16 mouse cellular contexts compared by ENCODE assay signal in the genomic region with DNA sequence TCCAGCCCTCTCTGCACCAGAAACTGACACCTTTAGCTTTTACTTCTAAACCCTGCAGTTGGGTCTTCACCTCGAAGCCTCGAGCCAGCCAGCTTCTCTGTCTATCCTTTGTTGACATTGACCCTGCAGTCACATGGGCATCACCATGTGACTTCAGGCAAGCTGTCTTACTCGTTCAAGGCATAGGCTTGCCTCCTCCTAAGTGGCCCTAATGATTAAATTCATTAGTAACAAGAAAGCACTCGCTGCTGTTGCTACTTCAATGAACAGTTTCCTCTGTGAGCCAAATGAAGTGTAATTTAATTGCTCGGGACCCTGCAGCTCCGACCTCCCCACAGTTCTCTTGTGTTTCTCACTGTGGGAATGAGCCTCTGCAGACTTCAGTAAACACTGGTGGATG.
DNase-seq lines count a peak whose midpoint lies in the region; ATAC-seq and TF ChIP-seq lines count a peak whose summit lies in the region.
"Had no signal": no experiment of that assay in that cellular context is flagged by ENCODE, and none has a peak within 500 bp of the region (broad histone marks: within the 10 kb centered on the region; RNA-seq: fewer than 3 reads in every experiment).

No protein-coding gene starts in this region.

- ATAC-seq in embryonic facial prominence, embryonic 14.5 days (ENCODE audit: low read depth) = no peak; the same call in 1 of the 2 replicates
- no peak for ATAC-seq in hindbrain, embryonic 13.5 days (ENCODE audit: low FRiP score)
- ATAC-seq: inflammation-experienced regulatory T-cells, adult 6 months; lung, postnatal 0 days; midbrain, embryonic 16.5 days had no signal

- H3K4me1 ChIP-seq in embryonic facial prominence, embryonic 14.5 days (ENCODE audit: control insufficient read depth, insufficient read depth, low read length) = no peaks in the 10 kb centered on the region
- H3K4me1 ChIP-seq in hindbrain, embryonic 13.5 days (replicated peaks) = peaks cover 87% of the 10 kb centered on the region

- no peak overlapping the region for H3K9ac ChIP-seq in embryonic facial prominence, embryonic 14.5 days (ENCODE audit: low read depth, low read length)
- no peak overlapping the region for H3K9ac ChIP-seq in hindbrain, embryonic 13.5 days
- H3K9ac ChIP-seq: limb, embryonic 13.5 days; liver, embryonic 15.5 days had no signal

- no peaks in the 10 kb centered on the region for H3K27me3 ChIP-seq in embryonic facial prominence, embryonic 14.5 days (replicated peaks; ENCODE audit: control insufficient read depth, insufficient read depth, low read length)
- H3K27me3 ChIP-seq in hindbrain, embryonic 13.5 days = no peaks in the 10 kb centered on the region
- H3K27me3 ChIP-seq: limb, embryonic 13.5 days; liver, embryonic 15.5 days had no signal

- H3K4me3 ChIP-seq in layer of hippocampus, adult 2 months = no peak overlapping the region
- H3K4me3 ChIP-seq in embryonic facial prominence, embryonic 14.5 days (ENCODE audit: low read depth, low read length) = no peak overlapping the region
- no peak overlapping the region for H3K4me3 ChIP-seq in hindbrain, embryonic 13.5 days
- H3K4me3 ChIP-seq: heart, embryonic 10.5 days; limb, embryonic 13.5 days; liver, embryonic 15.5 days had no signal

- TF ChIP-seq CTCF in layer of hippocampus, adult 2 months (conservative IDR thresholded peaks at IDR 0.05) = no peak

- no peaks in the 10 kb centered on the region for H3K36me3 ChIP-seq in embryonic facial prominence, embryonic 14.5 days (ENCODE audit: control insufficient read depth, insufficient read depth, low read length)
- peaks cover 26% of the 10 kb centered on the region for H3K36me3 ChIP-seq in hindbrain, embryonic 13.5 days
- H3K36me3 ChIP-seq: heart, embryonic 10.5 days; liver, embryonic 15.5 days had no signal

- no peak for DNase-seq in layer of hippocampus, adult 2 months (ENCODE audit: low spot score in 2 of 2)
- DNase-seq in layer of hippocampus, adult 9-10 months (ENCODE audit: low spot score) = no peak
- peak; percentile 41 for DNase-seq in embryonic facial prominence, embryonic 14.5 days (ENCODE audit: low spot score)
- DNase-seq in retina, embryonic 14.5 days (ENCODE audit: low spot score) = peak; percentile 74
- DNase-seq in cerebellum, adult 11-12 months = no peak
- no peak for DNase-seq in kidney, adult 8-10 months
- DNase-seq: cerebellum, postnatal 14 days; heart, postnatal 10 days; kidney, adult 9 months had no signal

- H3K27ac ChIP-seq in layer of hippocampus, adult 2 months = peak overlapping the region; percentile 10; the same call in 1 of the 2 replicates
- H3K27ac ChIP-seq in embryonic facial prominence, embryonic 14.5 days (replicated peaks; ENCODE audit: low read depth, low read length) = no peak overlapping the region
- peak overlapping the region; percentile 26; the same call in 1 of the 2 replicates for H3K27ac ChIP-seq in hindbrain, embryonic 13.5 days
- H3K27ac ChIP-seq: heart, embryonic 10.5 days; limb, embryonic 13.5 days; liver, embryonic 15.5 days had no signal

- 42% methylated on average over 6 of the region's 6 CpGs for WGBS in embryonic facial prominence, embryonic 14.5 days
- 30% methylated on average over 6 of the region's 6 CpGs for WGBS in hindbrain, embryonic 13.5 days

- no peaks in the 10 kb centered on the region for H3K9me3 ChIP-seq in embryonic facial prominence, embryonic 14.5 days (ENCODE audit: control insufficient read depth, low read length)
- H3K9me3 ChIP-seq in hindbrain, embryonic 13.5 days = no peaks in the 10 kb centered on the region
- H3K9me3 ChIP-seq: heart, embryonic 10.5 days; limb, embryonic 13.5 days; liver, embryonic 15.5 days had no signal

- H3K4me2 ChIP-seq in embryonic facial prominence, embryonic 14.5 days (ENCODE audit: low read depth, low read length) = no peak overlapping the region
- H3K4me2 ChIP-seq in hindbrain, embryonic 13.5 days = no peak overlapping the region
- H3K4me2 ChIP-seq: limb, embryonic 13.5 days; liver, embryonic 15.5 days had no signal

Comparison
In these comparisons a context has a peak if more than half of its experiments do, and no peak if none do; other contexts are left out.
1. DNase-seq: peak in embryonic facial prominence, embryonic 14.5 days (single experiment) and retina, embryonic 14.5 days (single experiment); none in layer of hippocampus, adult 2 months (0 of 2), layer of hippocampus, adult 9-10 months (single experiment), cerebellum, adult 11-12 months (single experiment) and kidney, adult 8-10 months (0 of 2).